Mouse (Mus musculus) heart, embryonic 16.5 days (tissue): Measurements from ENCODE around the gene Mindy4. TPM values are rescaled to one million over a fixed set of nuclear protein-coding genes. Genes with fewer than 3 reads are reported as not detected.

ENCODE experiments used
- ATAC-seq: fragments of 200-750 bp; cut with Nextera tagmentation; replicated peaks from 2 replicates; pipeline ENCODE4 v1.8.0; 2017; ENCODE audit warnings: moderate number of reproducible peaks; ENCODE audit not compliant: insufficient read depth, low FRiP score; ENCODE audit errors: extremely low read depth
- H3K27ac ChIP-seq: fragments of 300-500 bp; sonication (generic); 2 replicates; pipeline ENCODE4 v1.5.1; 2014; ENCODE audit warnings: mild to moderate bottlenecking, low read length, control low read depth, moderate library complexity
- H3K27me3 ChIP-seq: fragments of 300-500 bp; sonication (generic); 2 replicates; pipeline ENCODE4 v1.6.1; 2014; ENCODE audit warnings: low read length, mixed read lengths; ENCODE audit not compliant: control insufficient read depth, insufficient read depth
- H3K36me3 ChIP-seq: fragments of 300-500 bp; sonication (generic); 2 replicates; pipeline ENCODE4 v1.6.1; 2014; ENCODE audit not compliant: control insufficient read depth, insufficient read depth
- H3K4me1 ChIP-seq: fragments of 300-500 bp; sonication (generic); 2 replicates; pipeline ENCODE4 v1.6.1; 2014; ENCODE audit warnings: low read length, mixed read lengths; ENCODE audit not compliant: control insufficient read depth, insufficient read depth
- H3K4me2 ChIP-seq: fragments of 300-500 bp; sonication (generic); 2 replicates; pipeline ENCODE4 v1.6.1; 2014; ENCODE audit warnings: low read depth, mild to moderate bottlenecking, control low read depth, low read length
- H3K4me3 ChIP-seq: fragments of 300-500 bp; sonication (generic); 2 replicates; pipeline ENCODE4 v1.5.1; 2014; ENCODE audit warnings: mild to moderate bottlenecking, control low read depth, low read length
- H3K9ac ChIP-seq: fragments of 300-500 bp; sonication (generic); 2 replicates; pipeline ENCODE4 v1.6.1; 2014; ENCODE audit warnings: low read length, control low read depth
- H3K9me3 ChIP-seq: fragments of 300-500 bp; sonication (generic); replicated peaks from 2 replicates; pipeline ENCODE4 v1.6.1; 2016; ENCODE audit warnings: low read length; ENCODE audit not compliant: control insufficient read depth
- WGBS: fragments of 180-500 bp; shearing (Covaris S2); extraction: QIAGEN DNeasy Blood & Tissue Kit; methylation state at CpG from one replicate; pipeline ENCODE4 v1.1.7; 2014; 5-methylcytosine and 5-hydroxymethylcytosine counted together
- microRNA-seq: library from miRNA; unstranded; fragments of <30 nt; microRNA quantifications from one replicate; pipeline ENCODE4, GENCODE M21; 2017
- polyA plus RNA-seq: library from polyadenylated mRNA; unstranded; fragments of >200 nt; fragmentation: Nextera tagmentation; extraction: Ambion mirVana; gene quantifications from 2 replicates; pipeline ENCODE4 v1.2.1, GENCODE M21; 2015

Mindy4 gene
- polyA plus RNA-seq, 1 experiment from 2014 or later, result 7.0 TPM

DNA sequence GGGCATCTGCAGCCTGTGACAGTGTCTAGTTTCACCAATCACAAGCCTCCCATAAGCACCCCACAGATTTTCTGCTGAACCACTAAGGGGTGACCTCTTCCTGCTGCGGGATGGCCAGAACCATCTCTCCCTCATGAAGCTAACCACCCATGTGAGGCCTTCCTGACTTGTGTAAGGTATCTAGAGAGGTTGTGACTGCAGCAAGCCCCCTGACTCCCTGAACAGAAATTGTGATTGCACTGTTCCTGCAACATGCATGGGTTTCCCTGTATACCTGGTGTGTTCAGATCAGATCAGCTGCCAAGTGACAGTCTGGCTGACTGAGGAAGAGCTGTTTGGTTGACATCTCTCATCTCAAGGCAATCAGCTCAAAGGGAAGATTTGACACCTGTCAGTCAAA, 159.5 kb downstream of the Mindy4 start:
- no peak for ATAC-seq
- Histone ChIP-seq H3K36me3 (no peaks in the 10 kb centered on the region), H3K9me3 (no peaks in the 10 kb centered on the region), H3K27me3 (no peaks in the 10 kb centered on the region), H3K4me3 (no peak overlapping the region), H3K27ac (no peak overlapping the region), H3K4me2 (no peak overlapping the region), H3K4me1 (peaks cover 2% of the 10 kb centered on the region; the same call in 1 of the 2 replicates), H3K9ac (no peak overlapping the region)
- 70% methylated on average over 1 of the region's 1 CpGs for WGBS

- Histone ChIP-seq H3K9ac (no peak overlapping the region), H3K27ac (no peak overlapping the region), H3K4me2 (no peak overlapping the region), H3K4me1 (no peaks in the 10 kb centered on the region), H3K36me3 (no peaks in the 10 kb centered on the region), H3K27me3 (no peaks in the 10 kb centered on the region), H3K9me3 (no peaks in the 10 kb centered on the region), H3K4me3 (no peak overlapping the region)
- no peak for ATAC-seq
These were observed 163.9 kb downstream of the Mindy4 start for GRCm38 (mm10) chr6:55367126-55367525.

Small RNA genes within 50 kb of the gene (microRNA-seq; reads per million reads assigned to microRNA genes)
- gene Gm25458, result not detected

Other genes with a start within 250 kb of the Mindy4 start
- gene Nod1, start 230.8 kb upstream of the Mindy4 start, polyA plus RNA-seq, result 6.3 and 6.8 TPM in 2 replicates
- 5.6 and 8.1 TPM in 2 replicates for gene Ggct, start 210.4 kb upstream of the Mindy4 start, polyA plus RNA-seq
- gene Gars, start 165.4 kb upstream of the Mindy4 start, polyA plus RNA-seq, result 154 and 159 TPM in 2 replicates
- 12.2 and 12.9 TPM in 2 replicates for gene Crhr2, start 70.4 kb upstream of the Mindy4 start, polyA plus RNA-seq
- not detected in 2 replicates for gene Inmt, start 28.3 kb upstream of the Mindy4 start, polyA plus RNA-seq
- 59.2 and 62.7 TPM in 2 replicates for gene Aqp1, start 133.0 kb downstream of the Mindy4 start, polyA plus RNA-seq
- not detected in 2 replicates for gene Ghrhr, start 172.9 kb downstream of the Mindy4 start, polyA plus RNA-seq
- 2.5 and 3.0 TPM in 2 replicates for gene Adcyap1r1, start 248.6 kb downstream of the Mindy4 start, polyA plus RNA-seq